Mouse (Mus musculus): Measurements from ENCODE around the gene Oip5. TPM values are rescaled to one million over a fixed set of nuclear protein-coding genes. Genes with fewer than 3 reads are reported as not detected.

Gene Oip5
- polyA plus RNA-seq, 1 experiment from 2014 or later = 2.7 TPM

DNA sequence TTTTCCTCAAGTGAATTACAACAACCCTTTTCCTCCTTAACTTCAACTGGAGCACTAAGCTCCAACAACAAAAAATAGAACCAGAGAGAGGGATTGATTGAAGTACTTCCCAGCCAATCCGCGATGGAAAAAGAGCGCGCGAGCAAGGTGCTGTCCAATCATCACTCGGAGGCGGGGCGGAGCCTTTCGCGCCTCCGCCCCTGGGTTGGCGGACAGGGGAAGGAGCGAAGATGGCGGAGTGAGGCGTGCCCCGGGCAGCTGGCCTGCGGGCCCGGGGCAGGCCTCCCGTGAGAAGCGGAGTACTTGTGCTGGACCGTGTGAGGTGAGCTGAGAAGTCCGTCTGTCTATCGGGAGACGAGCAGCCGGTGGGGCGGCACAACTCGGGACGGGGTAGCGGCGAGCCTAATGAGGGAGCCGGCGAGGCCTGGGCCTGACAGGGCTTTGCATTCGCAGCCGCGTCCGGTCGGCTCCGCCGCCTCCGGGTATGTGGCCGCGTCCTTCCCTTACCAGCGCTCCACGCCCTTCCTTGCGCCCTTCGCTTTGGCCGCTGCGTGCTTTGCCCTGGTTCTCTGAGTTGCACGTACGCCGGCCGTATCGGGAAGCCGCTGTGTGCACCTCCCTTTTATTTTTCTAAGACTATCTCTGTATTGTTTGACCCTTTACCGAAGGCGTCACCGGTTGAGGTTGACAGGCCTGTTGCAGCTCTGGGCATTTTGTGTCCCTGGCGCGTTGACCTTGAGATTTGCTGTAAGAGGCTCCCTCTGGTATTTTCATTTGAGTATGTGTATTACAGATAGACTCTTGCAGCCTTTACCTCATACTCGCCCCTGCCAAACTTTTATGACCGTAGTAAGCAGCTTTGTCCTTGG, 23.9 kb downstream of the Oip5 start:
- H3K4me2 ChIP-seq (ENCODE audit: low read depth, low read length) = peak overlapping the region; percentile 74
- H3K4me3 ChIP-seq (ENCODE audit: low read depth, low read length) = peak overlapping the region; percentile 94
- peak overlapping the region; percentile 86 for H3K9ac ChIP-seq (replicated peaks; ENCODE audit: low read depth, low read length)
- H3K4me1 ChIP-seq (ENCODE audit: control insufficient read depth, insufficient read depth, low read length) = peaks cover 11% of the 10 kb centered on the region
- peaks cover 2% of the 10 kb centered on the region; the same call in 1 of the 2 replicates for H3K27me3 ChIP-seq (ENCODE audit: control insufficient read depth, insufficient read depth, low read length)
- peak; percentile 99 for ATAC-seq (ENCODE audit: low read depth)
- peak overlapping the region; percentile 80 for H3K27ac ChIP-seq (ENCODE audit: low read depth, low read length)
- no peaks in the 10 kb centered on the region for H3K9me3 ChIP-seq (ENCODE audit: control insufficient read depth, low read length)
- H3K36me3 ChIP-seq (ENCODE audit: control insufficient read depth, insufficient read depth, low read length) = peaks cover 16% of the 10 kb centered on the region; the same call in 1 of the 2 replicates
- WGBS = under 1% methylated on average over 61 of the region's 61 CpGs

DNA sequence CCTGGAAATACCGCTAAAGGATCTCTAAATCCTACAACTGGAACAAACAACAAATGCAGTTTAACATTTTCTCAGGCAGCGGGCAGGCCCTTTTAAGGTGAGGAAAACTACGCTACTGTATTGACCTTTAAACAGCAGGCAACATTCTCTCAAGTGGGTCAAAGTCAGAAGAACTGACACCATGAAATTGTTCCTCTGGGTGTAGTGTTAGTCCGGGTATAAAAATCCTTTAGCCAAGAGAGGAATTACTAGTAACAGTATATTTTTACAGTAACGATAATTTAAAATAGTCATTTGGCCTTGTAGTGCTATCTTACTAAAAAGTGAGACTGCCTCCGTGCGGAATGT, 24.5 kb downstream of the Oip5 start:
- H3K36me3 ChIP-seq (ENCODE audit: control insufficient read depth, insufficient read depth, low read length) = peaks cover 13% of the 10 kb centered on the region; the same call in 1 of the 2 replicates
- no peak overlapping the region for H3K9ac ChIP-seq (replicated peaks; ENCODE audit: low read depth, low read length)
- H3K4me2 ChIP-seq (ENCODE audit: low read depth, low read length) = peak overlapping the region; percentile 41
- peaks cover 11% of the 10 kb centered on the region for H3K4me1 ChIP-seq (ENCODE audit: control insufficient read depth, insufficient read depth, low read length)
- ATAC-seq (ENCODE audit: low read depth) = peak; percentile 38
- peak overlapping the region; percentile 94 for H3K4me3 ChIP-seq (ENCODE audit: low read depth, low read length)
- peak overlapping the region; percentile 45; the same call in 1 of the 2 replicates for H3K27ac ChIP-seq (ENCODE audit: low read depth, low read length)
- 8% methylated on average over 7 of the region's 7 CpGs for WGBS
- peaks cover 2% of the 10 kb centered on the region; the same call in 1 of the 2 replicates for H3K27me3 ChIP-seq (ENCODE audit: control insufficient read depth, insufficient read depth, low read length)
- H3K9me3 ChIP-seq (ENCODE audit: control insufficient read depth, low read length) = no peaks in the 10 kb centered on the region

DNA sequence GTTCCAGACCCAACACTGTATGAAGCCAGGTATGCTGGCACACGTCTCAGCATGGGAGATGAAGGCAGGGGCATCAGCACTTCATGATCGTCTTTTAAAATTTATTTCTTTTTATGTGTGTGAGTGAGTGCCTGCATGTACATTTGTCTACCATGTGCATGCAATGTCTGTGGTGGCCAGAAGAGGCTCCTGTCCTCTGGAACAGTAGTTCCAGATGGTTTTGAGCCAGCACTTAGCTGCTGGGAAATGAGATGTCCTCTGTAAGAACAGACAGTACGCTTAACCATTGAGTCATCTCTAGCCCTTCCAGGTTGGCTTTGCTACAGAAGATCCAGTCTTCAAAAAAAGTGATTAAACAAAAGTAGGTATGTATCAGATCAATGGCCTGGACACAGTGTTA, 27.0 kb downstream of the Oip5 start:
- H3K4me3 ChIP-seq (ENCODE audit: low read depth, low read length) = no peak overlapping the region
- H3K36me3 ChIP-seq (ENCODE audit: control insufficient read depth, insufficient read depth, low read length) = peaks cover under 1% of the 10 kb centered on the region; the same call in 1 of the 2 replicates
- peaks cover 11% of the 10 kb centered on the region for H3K4me1 ChIP-seq (ENCODE audit: control insufficient read depth, insufficient read depth, low read length)
- no peak overlapping the region for H3K4me2 ChIP-seq (ENCODE audit: low read depth, low read length)
- WGBS = 94% methylated on average over 3 of the region's 3 CpGs
- peaks cover 2% of the 10 kb centered on the region; the same call in 1 of the 2 replicates for H3K27me3 ChIP-seq (ENCODE audit: control insufficient read depth, insufficient read depth, low read length)
- no peak overlapping the region for H3K27ac ChIP-seq (ENCODE audit: low read depth, low read length)
- no peaks in the 10 kb centered on the region for H3K9me3 ChIP-seq (ENCODE audit: control insufficient read depth, low read length)
- no peak overlapping the region for H3K9ac ChIP-seq (replicated peaks; ENCODE audit: low read depth, low read length)
- ATAC-seq (ENCODE audit: low read depth) = no peak

DNA sequence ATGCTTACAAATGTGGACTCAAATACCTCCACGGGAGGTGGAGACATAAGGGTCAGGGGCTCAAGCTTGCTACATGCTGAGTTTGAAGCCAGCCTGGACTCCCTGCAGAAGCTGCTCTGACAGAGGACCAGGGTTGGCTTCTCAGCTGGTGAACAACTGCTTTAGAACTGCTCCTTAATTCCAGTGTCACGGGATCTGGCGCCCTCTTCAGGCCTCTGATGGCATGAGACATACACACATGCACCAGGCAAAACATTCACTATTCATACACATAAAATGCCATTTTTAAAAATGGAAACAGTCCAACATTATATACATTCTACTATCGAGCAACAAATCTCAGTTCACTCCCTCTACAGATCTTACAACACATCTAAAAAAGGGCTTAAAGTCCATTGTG, 30.9 kb downstream of the Oip5 start:
- Histone ChIP-seq H3K27me3 (ENCODE audit: control insufficient read depth, insufficient read depth, low read length) (no peaks in the 10 kb centered on the region), H3K9me3 (ENCODE audit: control insufficient read depth, low read length) (no peaks in the 10 kb centered on the region), H3K36me3 (ENCODE audit: control insufficient read depth, insufficient read depth, low read length) (no peaks in the 10 kb centered on the region), H3K4me1 (ENCODE audit: control insufficient read depth, insufficient read depth, low read length) (no peaks in the 10 kb centered on the region), H3K27ac (ENCODE audit: low read depth, low read length) (no peak overlapping the region), H3K9ac (replicated peaks; ENCODE audit: low read depth, low read length) (no peak overlapping the region), H3K4me3 (ENCODE audit: low read depth, low read length) (no peak overlapping the region), H3K4me2 (ENCODE audit: low read depth, low read length) (no peak overlapping the region)
- WGBS = 17% methylated on average over 4 of the region's 4 CpGs
- no peak for ATAC-seq (ENCODE audit: low read depth)

DNA sequence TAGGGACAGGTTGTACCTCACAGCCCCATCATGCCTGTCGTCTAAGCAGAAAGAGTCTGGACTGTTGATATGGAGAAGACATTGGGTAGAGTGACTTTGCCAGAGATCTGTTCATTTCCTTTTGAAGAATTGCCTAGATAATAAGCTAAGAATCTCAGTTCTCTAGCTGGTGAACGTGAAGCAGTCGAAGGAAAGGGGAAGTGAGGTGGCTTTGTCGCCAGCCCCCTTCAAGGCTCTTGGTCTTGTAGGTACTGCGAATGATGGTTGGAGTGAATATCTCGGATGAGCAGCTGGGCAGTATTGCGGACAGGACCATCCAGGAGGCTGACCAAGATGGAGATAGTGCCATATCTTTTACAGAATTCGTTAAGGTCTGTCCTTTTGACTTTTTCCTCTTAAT, 34.0 kb downstream of the Oip5 start:
- Histone ChIP-seq H3K4me3 (ENCODE audit: low read depth, low read length) (no peak overlapping the region), H3K4me2 (ENCODE audit: low read depth, low read length) (no peak overlapping the region), H3K4me1 (ENCODE audit: control insufficient read depth, insufficient read depth, low read length) (no peaks in the 10 kb centered on the region), H3K9me3 (ENCODE audit: control insufficient read depth, low read length) (no peaks in the 10 kb centered on the region), H3K36me3 (ENCODE audit: control insufficient read depth, insufficient read depth, low read length) (no peaks in the 10 kb centered on the region), H3K9ac (replicated peaks; ENCODE audit: low read depth, low read length) (no peak overlapping the region), H3K27me3 (ENCODE audit: control insufficient read depth, insufficient read depth, low read length) (no peaks in the 10 kb centered on the region), H3K27ac (ENCODE audit: low read depth, low read length) (no peak overlapping the region)
- 90% methylated on average over 8 of the region's 8 CpGs for WGBS
- ATAC-seq (ENCODE audit: low read depth) = no peak

DNA sequence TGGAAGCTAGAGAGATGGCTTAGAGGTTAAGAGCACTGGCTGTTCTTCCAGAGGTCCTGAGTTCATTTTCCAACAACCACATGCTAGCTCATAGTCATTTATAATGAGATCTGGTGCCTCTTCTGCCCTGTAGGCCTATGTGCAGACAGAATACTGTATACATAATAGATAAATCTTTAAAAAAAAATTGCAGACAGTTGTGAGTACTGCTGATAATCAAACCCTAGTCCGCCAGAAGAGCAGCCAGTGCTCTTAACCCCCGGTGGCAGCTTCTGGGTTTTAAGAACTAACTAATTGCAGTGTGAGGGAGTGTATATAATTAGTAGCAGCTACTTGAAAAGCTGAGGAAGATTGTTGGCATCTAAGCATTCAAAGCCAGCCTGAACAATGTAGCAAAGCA, 34.8 kb downstream of the Oip5 start:
- no peak overlapping the region for H3K27ac ChIP-seq (ENCODE audit: low read depth, low read length)
- no peak for ATAC-seq (ENCODE audit: low read depth)
- H3K9me3 ChIP-seq (ENCODE audit: control insufficient read depth, low read length) = no peaks in the 10 kb centered on the region
- no peaks in the 10 kb centered on the region for H3K36me3 ChIP-seq (ENCODE audit: control insufficient read depth, insufficient read depth, low read length)
- H3K9ac ChIP-seq (replicated peaks; ENCODE audit: low read depth, low read length) = no peak overlapping the region
- H3K27me3 ChIP-seq (ENCODE audit: control insufficient read depth, insufficient read depth, low read length) = no peaks in the 10 kb centered on the region
- WGBS = 82% methylated on average over 2 of the region's 2 CpGs
- no peaks in the 10 kb centered on the region for H3K4me1 ChIP-seq (ENCODE audit: control insufficient read depth, insufficient read depth, low read length)
- no peak overlapping the region for H3K4me3 ChIP-seq (ENCODE audit: low read depth, low read length)
- no peak overlapping the region for H3K4me2 ChIP-seq (ENCODE audit: low read depth, low read length)

DNA sequence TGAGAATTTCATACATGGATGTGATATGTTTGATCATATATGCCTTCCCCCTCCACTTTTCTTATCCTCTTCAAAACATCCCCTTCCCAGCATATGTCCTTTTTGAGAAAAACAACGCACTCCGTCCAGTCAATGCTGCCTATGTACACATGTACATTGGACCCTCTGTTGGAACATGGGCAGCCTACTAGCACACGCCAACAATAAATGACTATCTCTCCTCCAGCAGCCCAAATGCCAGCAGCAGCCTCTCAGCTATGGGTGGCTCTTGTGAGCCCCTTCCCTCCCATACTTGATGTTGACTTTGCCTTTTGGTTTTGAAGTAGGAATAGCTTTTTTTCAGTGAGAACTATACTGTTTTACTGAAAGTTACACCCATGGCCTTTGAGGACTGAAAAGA, 36.7 kb downstream of the Oip5 start:
- no peak overlapping the region for H3K27ac ChIP-seq (ENCODE audit: low read depth, low read length)
- no peak overlapping the region for H3K9ac ChIP-seq (replicated peaks; ENCODE audit: low read depth, low read length)
- 98% methylated on average over 3 of the region's 3 CpGs for WGBS
- H3K9me3 ChIP-seq (ENCODE audit: control insufficient read depth, low read length) = no peaks in the 10 kb centered on the region
- H3K36me3 ChIP-seq (ENCODE audit: control insufficient read depth, insufficient read depth, low read length) = no peaks in the 10 kb centered on the region
- no peak for ATAC-seq (ENCODE audit: low read depth)
- no peak overlapping the region for H3K4me3 ChIP-seq (ENCODE audit: low read depth, low read length)
- H3K27me3 ChIP-seq (ENCODE audit: control insufficient read depth, insufficient read depth, low read length) = no peaks in the 10 kb centered on the region
- no peaks in the 10 kb centered on the region for H3K4me1 ChIP-seq (ENCODE audit: control insufficient read depth, insufficient read depth, low read length)
- H3K4me2 ChIP-seq (ENCODE audit: low read depth, low read length) = no peak overlapping the region

DNA sequence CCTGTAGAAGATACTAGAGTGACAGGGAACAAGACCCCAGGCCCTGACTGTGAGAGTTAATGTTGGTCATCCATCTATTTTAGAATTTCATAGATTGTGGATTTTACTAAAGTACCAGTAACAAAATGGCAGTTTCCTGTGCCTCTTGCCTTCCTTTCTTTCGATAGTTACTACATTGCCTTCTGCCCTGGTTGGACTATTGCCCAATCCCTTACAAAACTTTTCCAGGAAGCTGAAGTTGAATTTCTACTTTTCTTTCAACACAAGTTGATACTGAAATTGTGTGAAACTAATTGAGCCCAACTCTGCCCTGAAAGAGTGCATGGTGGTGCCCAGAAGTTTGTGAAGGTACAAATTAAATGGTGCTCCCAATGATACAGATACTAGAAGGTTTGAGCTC, 45.8 kb downstream of the Oip5 start:
- H3K36me3 ChIP-seq (ENCODE audit: control insufficient read depth, insufficient read depth, low read length) = peaks cover 7% of the 10 kb centered on the region
- no peak overlapping the region for H3K27ac ChIP-seq (ENCODE audit: low read depth, low read length)
- ATAC-seq (ENCODE audit: low read depth) = no peak
- H3K27me3 ChIP-seq (ENCODE audit: control insufficient read depth, insufficient read depth, low read length) = no peaks in the 10 kb centered on the region
- no peak overlapping the region for H3K9ac ChIP-seq (replicated peaks; ENCODE audit: low read depth, low read length)
- no peaks in the 10 kb centered on the region for H3K4me1 ChIP-seq (ENCODE audit: control insufficient read depth, insufficient read depth, low read length)
- H3K9me3 ChIP-seq (ENCODE audit: control insufficient read depth, low read length) = no peaks in the 10 kb centered on the region
- no peak overlapping the region for H3K4me3 ChIP-seq (ENCODE audit: low read depth, low read length)
- 96% methylated on average over 1 of the region's 1 CpGs for WGBS
- H3K4me2 ChIP-seq (ENCODE audit: low read depth, low read length) = no peak overlapping the region

DNA sequence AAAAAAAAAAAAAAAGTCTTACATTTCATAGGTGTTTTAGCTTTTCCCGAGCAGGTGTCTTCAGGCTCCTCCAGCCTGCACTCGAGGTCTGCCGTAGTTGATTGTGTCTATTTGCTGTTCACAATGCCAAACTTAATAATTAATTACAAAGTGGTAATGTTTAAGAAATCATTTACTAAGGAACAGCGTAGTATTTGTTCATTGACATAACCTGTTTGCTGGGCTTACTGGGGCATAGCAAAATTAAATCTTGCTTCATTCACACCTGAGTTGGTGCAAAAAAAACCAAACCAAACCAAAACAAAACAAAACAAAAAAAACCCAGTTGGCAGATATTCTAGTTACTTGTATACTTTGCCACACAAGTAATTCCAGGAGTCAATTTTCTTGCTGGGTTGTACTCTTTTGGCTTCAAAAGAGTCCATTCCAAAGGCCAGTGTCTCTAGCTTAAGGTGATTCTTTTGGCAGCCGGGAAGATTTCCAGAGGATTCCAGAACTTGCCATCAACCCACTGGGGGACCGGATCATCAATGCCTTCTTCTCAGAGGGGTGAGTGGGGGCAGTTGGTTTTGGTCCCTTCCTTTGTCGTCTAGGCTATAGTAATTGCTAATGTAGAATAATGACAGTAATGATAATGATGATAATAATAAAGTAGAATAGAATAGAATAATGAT, 52.0 kb downstream of the Oip5 start:
- Histone ChIP-seq H3K4me1 (ENCODE audit: control insufficient read depth, insufficient read depth, low read length) (no peaks in the 10 kb centered on the region), H3K27me3 (ENCODE audit: control insufficient read depth, insufficient read depth, low read length) (no peaks in the 10 kb centered on the region), H3K4me2 (ENCODE audit: low read depth, low read length) (no peak overlapping the region), H3K36me3 (ENCODE audit: control insufficient read depth, insufficient read depth, low read length) (peaks cover 7% of the 10 kb centered on the region; the same call in 1 of the 2 replicates), H3K9ac (replicated peaks; ENCODE audit: low read depth, low read length) (no peak overlapping the region), H3K9me3 (ENCODE audit: control insufficient read depth, low read length) (no peaks in the 10 kb centered on the region), H3K4me3 (ENCODE audit: low read depth, low read length) (no peak overlapping the region), H3K27ac (ENCODE audit: low read depth, low read length) (no peak overlapping the region)
- ATAC-seq (ENCODE audit: low read depth) = no peak
- 95% methylated on average over 7 of the region's 7 CpGs for WGBS
